Mouse (Mus musculus): Measurements from ENCODE around the gene Dis3l.

Gene Dis3l

DNA sequence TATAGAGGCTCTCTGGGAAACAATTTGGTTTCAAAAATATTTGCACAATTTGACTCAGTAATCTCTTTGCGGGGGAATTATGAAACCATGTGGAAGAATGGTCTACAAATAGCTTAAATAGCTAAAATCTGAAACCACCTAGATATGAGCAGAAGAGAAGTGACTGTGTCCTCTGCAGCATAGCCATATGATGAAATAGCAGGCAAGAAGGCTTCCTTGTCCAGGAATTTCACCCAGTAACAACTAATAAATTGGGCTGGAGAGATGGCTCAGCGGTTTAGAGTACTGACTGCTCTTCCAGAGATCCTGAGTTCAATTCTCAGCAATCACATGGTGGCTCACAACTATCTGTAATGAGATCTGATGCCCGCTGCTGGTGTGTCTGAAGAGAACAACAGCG is 80.1 kb downstream of the Dis3l start:
- DNase-seq (ENCODE audit: extremely low read depth, low read depth, low spot score): no peak

DNA sequence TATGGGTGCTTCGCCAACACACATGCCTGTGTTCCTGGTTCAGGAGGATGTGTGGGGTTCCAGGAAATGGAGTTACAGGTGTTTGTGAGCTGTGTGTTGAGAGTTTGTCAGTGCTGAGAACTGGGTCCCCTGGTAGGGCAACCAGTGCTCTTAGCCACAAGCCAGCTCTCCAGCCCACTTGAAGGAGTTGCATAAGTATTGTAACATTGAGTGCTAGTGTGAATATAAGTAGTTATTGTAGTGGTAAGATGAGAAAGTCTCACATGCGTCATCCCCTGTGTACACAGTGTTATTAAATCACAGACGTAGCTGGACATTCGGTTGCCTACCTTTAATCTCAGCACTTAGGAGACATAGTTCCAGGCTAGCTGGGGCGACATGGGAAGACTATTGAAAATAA is 81.2 kb downstream of the Dis3l start:
- no peak for DNase-seq (ENCODE audit: extremely low read depth, low read depth, low spot score)
